Mouse (Mus musculus) spleen, postnatal 36 days (tissue): ENCODE measurements around the gene Mmp9.

Experiments
- DNase-seq, 2 experiments: peaks; one replicate each; pipeline ENCODE4 v3.0.0; 2022; ENCODE audit warnings: low spot score in 2 of 2, mixed read lengths in 1 of 2

Gene Mmp9

DNA sequence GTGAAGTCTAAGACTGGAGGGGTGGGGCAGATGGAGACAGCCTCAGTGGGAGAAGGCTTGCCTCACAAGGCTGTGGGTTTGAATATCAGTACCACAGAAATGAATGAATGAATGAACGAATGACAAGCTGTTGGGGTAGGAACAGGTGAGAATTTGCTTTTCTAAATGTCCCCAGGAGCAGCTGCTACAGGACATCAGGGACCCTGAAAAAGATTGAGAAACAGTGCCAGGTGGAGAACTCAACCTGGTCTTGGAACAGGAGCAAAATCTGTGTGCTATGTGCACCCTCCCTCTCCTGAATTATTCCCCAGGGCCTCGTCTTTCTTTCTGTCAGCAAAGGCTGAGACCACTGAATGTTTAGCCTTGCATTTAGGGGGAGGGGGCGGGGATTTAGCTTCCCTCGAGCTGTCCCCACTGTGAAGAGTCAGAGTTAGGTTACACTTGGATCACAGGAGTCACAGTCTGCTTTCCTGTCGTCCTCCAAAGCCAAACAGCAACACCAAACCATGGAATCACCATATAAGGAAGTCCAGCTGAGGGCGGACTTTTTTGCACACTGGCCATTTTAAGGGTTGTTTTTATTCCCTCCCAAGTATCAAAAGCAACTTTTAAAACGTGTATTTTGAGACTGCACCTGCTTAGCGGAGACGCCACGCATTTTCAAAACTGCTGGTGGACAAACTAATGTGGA, at the start of gene Mmp9:
Gene Mmp9 (plus strand): TSS at position 641 of the 691 bp plus-strand sequence.
- DNase-seq: no peak

DNA sequence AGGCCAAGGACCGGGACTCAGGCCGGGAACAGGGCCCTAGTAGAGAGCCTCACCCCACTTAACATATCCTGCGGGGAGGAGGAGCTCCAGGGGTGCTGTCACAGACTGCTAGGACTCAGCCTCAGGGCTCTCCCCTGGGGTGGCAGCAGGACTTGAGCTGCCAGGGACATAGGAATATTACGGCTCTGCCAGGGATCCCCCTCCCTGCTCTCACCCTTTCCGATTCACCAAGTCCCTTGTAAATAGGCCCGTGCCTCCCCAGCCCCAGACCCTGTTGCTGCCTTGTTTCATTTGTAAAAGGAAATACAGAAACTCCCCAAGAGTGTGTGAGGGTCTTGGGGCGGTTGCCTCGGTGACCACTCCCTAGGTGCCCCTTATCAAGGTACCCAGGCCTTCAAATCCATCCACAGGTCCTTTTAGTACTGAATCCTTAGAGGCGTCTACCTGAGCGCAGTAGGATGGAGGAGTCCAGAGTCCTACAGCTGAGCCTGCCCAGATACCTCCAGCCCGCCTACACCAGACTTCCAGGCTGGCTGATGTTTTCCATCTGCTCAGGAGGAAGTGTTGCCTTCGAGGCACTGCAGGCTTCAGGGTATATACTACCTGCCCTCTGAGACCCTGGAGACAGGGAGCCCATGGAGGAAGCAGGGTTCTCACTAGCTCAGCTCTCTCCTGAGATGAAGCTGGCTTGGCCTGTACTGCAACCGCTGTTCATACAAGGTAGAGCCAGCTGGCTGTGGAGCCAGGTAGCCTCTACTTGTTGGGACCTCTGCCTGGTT, 49.3 kb upstream of the Mmp9 start:
- no peak for DNase-seq

DNA sequence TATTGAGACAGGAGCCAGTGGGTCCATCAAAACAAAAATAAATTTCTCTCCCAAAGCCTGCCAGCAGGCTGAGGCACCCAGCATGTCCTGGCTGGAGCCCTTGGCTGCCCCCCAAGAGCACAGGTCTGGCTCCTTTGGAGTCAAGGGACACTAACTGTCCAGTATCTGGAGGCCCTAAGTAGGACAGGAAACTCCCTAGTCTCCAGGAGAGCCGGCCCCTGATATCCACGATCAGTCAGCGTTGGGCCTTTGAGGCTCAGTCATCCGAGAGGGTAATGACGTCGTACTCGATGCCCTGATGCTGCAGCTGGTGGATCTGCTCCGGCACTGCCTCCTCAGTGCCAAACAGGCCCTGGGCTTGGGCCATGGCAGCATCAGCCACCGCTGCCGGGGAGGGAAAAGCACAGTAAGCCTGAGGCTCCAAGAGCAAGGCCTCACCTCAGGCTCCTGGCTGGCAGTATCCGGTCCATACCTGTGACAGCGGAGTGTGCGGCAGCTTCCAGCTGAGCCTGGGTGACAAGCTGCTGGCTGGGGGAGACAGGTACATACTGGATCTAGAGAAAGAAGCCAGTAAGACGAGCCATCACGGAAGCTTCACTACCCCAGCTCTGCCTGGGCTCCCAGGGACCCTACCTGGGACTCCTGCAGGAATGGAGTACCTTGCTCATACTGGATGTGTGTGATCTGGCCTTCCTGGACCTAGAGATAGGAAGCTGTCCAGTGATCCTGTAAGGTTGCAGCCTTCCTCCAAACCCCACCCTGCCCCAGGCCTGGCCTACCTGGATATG, 48.5 kb upstream of the Mmp9 start:
- DNase-seq: no peak

GRCm38 (mm10) chr2:164892696-164893216, 47.8 kb upstream of the Mmp9 start:
- no peak for DNase-seq

GRCm38 (mm10) chr2:164894048-164894447, 46.5 kb upstream of the Mmp9 start:
- DNase-seq: no peak

GRCm38 (mm10) chr2:164894644-164895043, 45.9 kb upstream of the Mmp9 start:
- DNase-seq: no peak

DNA sequence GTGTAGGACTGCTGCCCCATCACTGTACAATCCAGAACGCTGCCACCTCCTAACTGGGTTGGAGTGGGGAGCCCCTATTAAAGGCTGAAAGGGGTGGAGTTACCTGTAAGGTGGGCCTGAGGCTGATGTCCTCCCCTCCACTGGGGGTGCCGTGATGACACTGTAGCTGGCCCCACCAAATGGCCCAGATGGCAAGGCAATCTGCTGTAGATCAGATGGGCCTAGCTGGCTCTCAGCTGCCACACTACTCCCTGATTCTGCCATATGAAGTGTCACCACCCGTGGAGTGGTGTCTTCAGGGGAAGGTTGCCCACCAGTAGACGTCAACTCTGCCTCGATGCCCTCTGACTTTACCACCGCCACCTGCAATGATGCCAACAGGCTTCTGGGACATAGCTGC, 44.7 kb upstream of the Mmp9 start:
- DNase-seq: no peak

- no peak for DNase-seq
Observed at GRCm38 (mm10) chr2:164898008-164898407, 42.6 kb upstream of the Mmp9 start.

- no peak for DNase-seq
Observed at GRCm38 (mm10) chr2:164899034-164899433, 41.5 kb upstream of the Mmp9 start.

GRCm38 (mm10) chr2:164899723-164900459, 40.7 kb upstream of the Mmp9 start:
- no peak for DNase-seq

DNA sequence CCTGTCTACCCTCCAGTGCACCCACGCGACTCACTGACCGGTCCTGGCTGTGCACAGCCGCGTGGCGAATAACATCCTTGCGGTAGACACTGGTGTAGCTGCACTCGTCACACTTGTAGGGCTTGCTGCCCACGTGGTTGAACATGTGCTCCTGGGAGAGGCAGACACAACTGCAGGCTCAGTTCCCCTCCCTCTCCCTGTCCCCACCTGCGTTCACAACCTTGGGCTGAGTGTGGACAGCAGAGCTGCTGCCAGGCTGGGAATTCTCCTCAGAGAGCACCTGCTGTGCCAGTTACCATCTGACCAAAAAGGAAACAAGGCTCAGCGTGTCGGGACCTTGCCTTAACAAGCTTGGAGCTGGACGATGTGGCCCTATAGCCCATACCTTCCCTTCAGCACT, 39.2 kb upstream of the Mmp9 start:
- DNase-seq: no peak

GRCm38 (mm10) chr2:164903496-164903895, 37.1 kb upstream of the Mmp9 start:
- no peak for DNase-seq

DNA sequence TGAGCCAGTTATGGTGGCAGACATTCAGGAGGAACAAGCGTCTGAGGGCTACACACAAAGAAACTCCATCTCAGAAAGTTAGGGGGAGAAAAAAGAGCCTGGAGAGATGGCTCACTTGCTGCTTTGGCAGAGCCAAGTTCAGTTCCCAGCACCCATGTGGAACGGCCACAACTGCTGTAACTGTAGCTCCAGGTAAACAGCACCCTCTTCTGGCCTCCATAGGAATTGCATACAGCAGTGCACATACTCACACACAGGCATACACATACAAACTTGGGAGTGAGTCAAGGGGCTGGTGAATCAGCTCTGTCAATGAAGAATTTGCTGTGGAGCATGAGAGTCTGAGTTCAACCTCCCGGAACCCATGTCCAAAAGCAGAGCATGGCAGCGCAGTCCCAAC, 34.5 kb upstream of the Mmp9 start:
- no peak for DNase-seq

DNA sequence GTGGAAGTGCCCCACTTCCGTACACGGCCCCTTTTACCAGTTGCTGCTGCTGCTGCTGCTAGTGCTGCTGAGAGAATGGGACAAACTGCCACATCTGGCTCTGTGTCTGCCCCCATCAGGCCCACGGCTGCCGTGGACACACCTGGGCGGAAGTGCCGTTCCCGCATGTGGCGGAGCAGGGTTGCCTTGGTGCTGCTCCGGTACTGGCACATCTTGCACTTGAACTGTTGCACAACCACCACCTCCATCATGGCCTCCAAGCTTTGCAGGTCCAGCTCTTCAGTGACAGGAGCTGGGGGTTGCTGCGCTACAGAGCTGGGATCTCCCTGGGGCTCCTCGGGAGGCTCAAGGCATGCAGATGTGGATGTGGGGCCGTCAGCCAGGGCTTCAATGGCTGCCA, 33.1 kb upstream of the Mmp9 start:
- DNase-seq: no peak

DNA sequence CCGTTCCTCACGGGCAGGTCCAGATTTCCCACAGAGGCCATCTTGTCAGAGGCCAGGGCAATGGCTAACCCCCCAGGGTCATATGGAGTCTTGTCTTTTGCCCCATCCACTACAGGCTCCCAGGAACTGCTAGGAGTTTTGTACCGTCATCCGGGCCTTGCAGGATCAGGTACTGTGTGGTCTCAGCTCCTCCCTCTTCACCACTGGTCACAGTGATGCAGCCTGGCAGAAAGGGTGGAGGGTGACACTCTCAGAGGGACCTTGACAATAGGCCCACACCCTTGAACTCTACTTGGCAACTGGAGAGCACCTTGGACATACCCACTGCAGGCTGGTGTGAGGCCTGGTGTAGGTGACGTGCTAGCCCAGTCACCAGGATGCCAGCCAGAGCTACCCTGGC, 32.6 kb upstream of the Mmp9 start:
- DNase-seq: no peak

DNA sequence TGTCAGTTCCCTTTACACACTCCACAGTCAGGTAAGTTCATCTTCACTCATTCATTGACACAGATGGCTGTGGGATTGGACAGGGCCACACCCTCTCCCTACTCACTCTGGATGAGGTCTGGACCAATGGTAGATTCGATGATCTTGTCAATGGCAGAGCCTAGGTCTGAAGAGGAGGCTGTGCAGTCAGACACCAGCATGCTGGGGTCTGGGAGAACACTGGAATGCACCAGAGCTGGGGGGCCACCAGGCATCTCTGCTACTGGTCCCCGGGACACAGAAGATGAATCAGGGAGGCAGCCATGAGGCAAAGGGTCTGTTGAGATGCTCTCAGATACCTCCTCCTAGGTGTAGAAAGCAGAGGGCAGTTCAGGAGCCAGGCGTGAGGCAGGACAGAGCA, 31.5 kb upstream of the Mmp9 start:
- no peak for DNase-seq

- DNase-seq: peak; percentile 55 to 62
Observed at GRCm38 (mm10) chr2:164909542-164909941, 31.0 kb upstream of the Mmp9 start.

DNA sequence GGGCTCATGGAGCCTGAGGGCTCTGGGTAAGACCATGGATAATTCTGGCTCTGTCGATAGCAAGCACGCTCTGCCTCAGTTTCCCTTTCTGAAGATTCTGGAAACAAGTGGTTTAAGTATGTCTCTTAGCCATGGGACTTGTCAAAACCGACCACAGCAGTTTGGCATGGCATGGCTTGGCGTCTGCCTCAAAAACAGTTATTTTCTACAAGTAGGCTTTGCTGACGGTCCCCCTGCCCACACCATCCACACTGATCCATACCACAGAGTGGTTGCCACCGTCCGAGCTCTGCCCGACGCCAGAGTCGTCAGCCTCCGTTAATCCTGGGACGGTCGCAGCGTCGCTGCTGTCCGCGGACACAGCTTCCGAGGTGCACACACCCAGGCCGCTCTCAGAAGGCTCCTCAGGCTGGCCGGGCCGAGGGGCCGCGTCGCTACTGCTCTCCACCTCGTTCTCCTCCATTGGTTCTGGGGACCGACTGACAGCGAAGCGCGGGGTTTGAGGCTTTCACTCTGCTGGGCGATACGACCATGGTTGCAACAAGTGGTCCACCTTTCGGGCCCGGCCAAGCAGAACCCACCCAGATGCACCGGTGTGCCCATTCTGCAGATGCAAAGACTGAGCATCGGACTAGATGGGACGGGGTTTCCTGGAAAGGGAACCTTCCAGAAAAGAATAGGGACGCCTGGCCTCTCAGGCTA, 30.1 kb upstream of the Mmp9 start:
- no peak for DNase-seq

GRCm38 (mm10) chr2:164911086-164912048, 29.2 kb upstream of the Mmp9 start, which contains the start of gene Zfp335:
Gene Zfp335 (minus strand): TSS chr2:164911757.
- DNase-seq: peak; percentile 91 to 93

GRCm38 (mm10) chr2:164912151-164912550, 28.4 kb upstream of the Mmp9 start:
- DNase-seq: peak in 1 of 2 experiments; percentile 26
